Mouse (Mus musculus) intestine, embryonic 16.5 days (tissue): Measurements from ENCODE around the gene Gm49355. TPM values are rescaled to one million over a fixed set of nuclear protein-coding genes. Genes with fewer than 3 reads are reported as not detected.

Experiments
- ATAC-seq: fragments of 200-750 bp; cut with Nextera tagmentation; 2 replicates; pipeline ENCODE4 v1.8.0; 2017; ENCODE audit warnings: moderate TSS enrichment, moderate library complexity
- H3K27ac ChIP-seq: fragments of 300-500 bp; sonication (generic); 2 replicates; pipeline ENCODE4 v1.5.1; 2014; ENCODE audit warnings: mild to moderate bottlenecking, low read length
- H3K27me3 ChIP-seq: fragments of 300-500 bp; sonication (generic); replicated peaks from 2 replicates; pipeline ENCODE4 v1.6.1; 2014; ENCODE audit warnings: low read length, control low read depth, mixed read lengths; ENCODE audit not compliant: control insufficient read depth, insufficient read depth
- H3K36me3 ChIP-seq: fragments of 300-500 bp; sonication (generic); 2 replicates; pipeline ENCODE4 v1.6.1; 2014; ENCODE audit warnings: low read length, control low read depth; ENCODE audit not compliant: control insufficient read depth, insufficient read depth
- H3K4me1 ChIP-seq: fragments of 300-500 bp; sonication (generic); 2 replicates; pipeline ENCODE4 v1.6.1; 2014; ENCODE audit warnings: low read length, control low read depth, mixed read lengths; ENCODE audit not compliant: control insufficient read depth, insufficient read depth
- H3K4me2 ChIP-seq: fragments of 300-500 bp; sonication (generic); 2 replicates; pipeline ENCODE4 v1.6.1; 2014; ENCODE audit warnings: low read depth, low read length, control low read depth
- H3K4me3 ChIP-seq: fragments of 300-500 bp; sonication (generic); 2 replicates; pipeline ENCODE4 v1.5.1; 2014; ENCODE audit warnings: mild to moderate bottlenecking, low read length
- H3K9ac ChIP-seq: fragments of 300-500 bp; sonication (generic); 2 replicates; pipeline ENCODE4 v1.6.1; 2014; ENCODE audit warnings: low read depth, low read length
- H3K9me3 ChIP-seq: fragments of 300-500 bp; sonication (generic); 2 replicates; pipeline ENCODE4 v1.6.1; 2016; ENCODE audit warnings: low read length, control low read depth; ENCODE audit not compliant: control insufficient read depth
- WGBS: fragments of 180-500 bp; shearing (Covaris S2); extraction: QIAGEN DNeasy Blood & Tissue Kit; methylation state at CpG from one replicate; pipeline ENCODE4 v1.1.7; 2014; 5-methylcytosine and 5-hydroxymethylcytosine counted together
- polyA plus RNA-seq: library from polyadenylated mRNA; unstranded; fragments of >200 nt; fragmentation: Nextera tagmentation; extraction: Ambion mirVana; gene quantifications from 2 replicates; pipeline ENCODE4 v1.2.1, GENCODE M21; 2015

Gm49355 gene
- polyA plus RNA-seq, 1 experiment from 2014 or later = 0.24 TPM

DNA sequence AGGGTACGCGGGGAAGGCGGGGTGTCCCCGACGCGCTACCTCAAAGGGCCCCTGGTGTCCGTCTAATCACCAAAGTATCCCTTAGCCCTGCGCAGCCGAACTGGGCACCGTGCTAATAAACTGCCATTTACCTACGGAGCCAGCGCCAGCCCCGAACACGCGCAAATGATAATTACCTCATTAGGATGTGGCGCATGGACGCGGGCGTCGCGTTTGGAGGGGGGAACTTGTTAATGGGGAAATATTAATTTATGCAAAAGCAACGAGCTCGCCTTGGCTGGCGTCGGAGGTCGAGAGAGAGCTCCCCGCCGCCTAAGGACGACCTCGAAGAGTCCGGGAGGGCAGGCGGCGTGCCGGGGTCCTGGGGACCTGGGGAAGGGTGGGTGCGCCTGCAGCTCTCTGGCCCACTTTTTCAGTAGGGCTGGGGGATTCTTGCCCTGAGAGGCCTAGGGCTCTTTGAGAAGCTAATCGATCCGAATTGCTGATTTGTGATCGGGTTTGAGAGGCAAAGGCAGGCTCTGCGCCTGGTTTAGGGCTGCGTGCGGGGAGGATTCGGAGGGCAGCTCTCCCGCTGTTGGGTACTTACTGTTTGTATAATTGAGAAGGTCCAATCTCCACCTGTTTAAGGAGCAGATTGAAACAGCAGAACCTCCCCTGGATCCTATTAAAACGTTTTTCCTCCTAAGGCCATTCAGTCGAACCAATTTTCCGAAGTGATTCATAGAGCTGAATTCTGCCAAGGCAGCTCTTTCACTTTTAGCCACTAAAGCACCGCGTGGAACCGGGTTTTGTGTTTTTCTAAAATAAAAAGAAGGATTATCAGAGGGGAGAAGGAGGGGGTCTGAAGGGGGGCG is 62.5 kb downstream of the Gm49355 start:
- no peaks in the 10 kb centered on the region for H3K9me3 ChIP-seq
- no peak overlapping the region for H3K27ac ChIP-seq
- H3K4me2 ChIP-seq = peak overlapping the region; percentile 25; the same call in 1 of the 2 replicates
- H3K9ac ChIP-seq = no peak overlapping the region
- peaks cover 93% of the 10 kb centered on the region for H3K27me3 ChIP-seq
- peak overlapping the region; percentile 18 for H3K4me3 ChIP-seq
- under 1% methylated on average over 50 of the region's 50 CpGs for WGBS
- no peaks in the 10 kb centered on the region; the same call in 1 of the 2 replicates for H3K4me1 ChIP-seq
- no peaks in the 10 kb centered on the region for H3K36me3 ChIP-seq
- no peak for ATAC-seq

GRCm38 (mm10) chr14:12346865-12347600 is 63.3 kb downstream of the Gm49355 start:
- Histone ChIP-seq H3K27me3 (peaks cover 90% of the 10 kb centered on the region), H3K4me2 (peak overlapping the region; percentile 25; the same call in 1 of the 2 replicates), H3K9me3 (no peaks in the 10 kb centered on the region), H3K4me1 (no peaks in the 10 kb centered on the region; the same call in 1 of the 2 replicates), H3K4me3 (peak overlapping the region; percentile 18; the same call in 1 of the 2 replicates), H3K27ac (no peak overlapping the region), H3K9ac (no peak overlapping the region), H3K36me3 (no peaks in the 10 kb centered on the region)
- no peak for ATAC-seq
- WGBS = 2% methylated on average over 26 of the region's 26 CpGs

DNA sequence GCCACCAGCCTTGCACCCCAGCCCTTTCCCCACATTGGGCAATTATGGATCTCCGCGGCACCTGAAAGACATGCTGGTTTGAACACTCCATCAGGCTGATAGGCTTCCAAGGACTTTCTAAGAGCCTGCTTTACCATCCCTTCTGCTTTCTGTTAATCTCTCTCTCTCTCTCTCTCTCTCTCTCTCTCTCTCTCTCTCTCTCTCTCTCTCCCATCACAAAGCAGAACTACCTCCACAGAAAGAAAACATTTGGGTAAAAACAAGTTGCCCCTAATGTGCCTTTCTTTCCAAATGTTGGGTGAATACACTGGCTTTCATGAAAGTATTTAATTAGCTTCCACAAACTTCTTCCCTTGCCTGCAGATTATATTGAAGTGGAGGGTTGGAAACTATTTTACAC is 64.3 kb downstream of the Gm49355 start, which contains the start of gene Fezf2:
TSS of gene Fezf2 (minus strand) at position 101 of the 400 bp plus-strand sequence.
- H3K4me2 ChIP-seq = no peak within 1 kb of the TSS
- no peaks in the 10 kb centered on the region for H3K36me3 ChIP-seq
- H3K4me3 ChIP-seq = no peak within 1 kb of the TSS
- no peak within 1 kb of the TSS for H3K27ac ChIP-seq
- ATAC-seq = no peak
- 2% methylated on average over 2 of the region's 2 CpGs for WGBS
- H3K4me1 ChIP-seq = no peaks in the 10 kb centered on the region; the same call in 1 of the 2 replicates
- peaks cover 80% of the 10 kb centered on the region for H3K27me3 ChIP-seq
- H3K9me3 ChIP-seq = no peaks in the 10 kb centered on the region
- H3K9ac ChIP-seq = no peak within 1 kb of the TSS

GRCm38 (mm10) chr14:12349334-12350090 is 65.7 kb downstream of the Gm49355 start:
- H3K27me3 ChIP-seq = peaks cover 65% of the 10 kb centered on the region

GRCm38 (mm10) chr14:12350271-12350916 is 66.6 kb downstream of the Gm49355 start:
- no peak for ATAC-seq
- peaks cover 57% of the 10 kb centered on the region for H3K27me3 ChIP-seq
- 11% methylated on average over 16 of the region's 16 CpGs for WGBS

More at GRCm38 (mm10) chr14:12349334-12350090, 65.7 kb downstream of the Gm49355 start:
- H3K9ac ChIP-seq = no peak overlapping the region
- H3K4me3 ChIP-seq = no peak overlapping the region
- no peaks in the 10 kb centered on the region for H3K9me3 ChIP-seq
- H3K36me3 ChIP-seq = no peaks in the 10 kb centered on the region
- ATAC-seq = no peak
- no peaks in the 10 kb centered on the region; the same call in 1 of the 2 replicates for H3K4me1 ChIP-seq
- 11% methylated on average over 15 of the region's 15 CpGs for WGBS
- no peak overlapping the region for H3K4me2 ChIP-seq
- H3K27ac ChIP-seq = no peak overlapping the region

More at GRCm38 (mm10) chr14:12350271-12350916, 66.6 kb downstream of the Gm49355 start:
- Histone ChIP-seq H3K4me2 (no peak overlapping the region), H3K4me1 (no peaks in the 10 kb centered on the region; the same call in 1 of the 2 replicates), H3K36me3 (no peaks in the 10 kb centered on the region), H3K9me3 (no peaks in the 10 kb centered on the region), H3K4me3 (no peak overlapping the region), H3K9ac (no peak overlapping the region), H3K27ac (no peak overlapping the region)

Other genes with a start within 250 kb of the Gm49355 start
- gene 3830406C13Rik, start 197 bp downstream of the Gm49355 start, polyA plus RNA-seq = 46.1 and 53.1 TPM in 2 replicates
- gene Fezf2, start 64.2 kb downstream of the Gm49355 start, polyA plus RNA-seq = not detected in 2 replicates